Mouse (Mus musculus) liver, postnatal 0 days (tissue): Measurements from ENCODE around the gene Dnaaf1.

Experiments used
- CTCF ChIP-seq: sonication (generic); IDR thresholded peaks from 2 replicates; pipeline ENCODE4 v1.5.1; 2016; ENCODE audit warnings: antibody characterized with exemption, low read depth
- EP300 ChIP-seq: IDR thresholded peaks from 2 replicates; pipeline ENCODE4 v1.6.1; 2016; ENCODE audit warnings: antibody characterized with exemption, low read depth, mild to moderate bottlenecking

DNA sequence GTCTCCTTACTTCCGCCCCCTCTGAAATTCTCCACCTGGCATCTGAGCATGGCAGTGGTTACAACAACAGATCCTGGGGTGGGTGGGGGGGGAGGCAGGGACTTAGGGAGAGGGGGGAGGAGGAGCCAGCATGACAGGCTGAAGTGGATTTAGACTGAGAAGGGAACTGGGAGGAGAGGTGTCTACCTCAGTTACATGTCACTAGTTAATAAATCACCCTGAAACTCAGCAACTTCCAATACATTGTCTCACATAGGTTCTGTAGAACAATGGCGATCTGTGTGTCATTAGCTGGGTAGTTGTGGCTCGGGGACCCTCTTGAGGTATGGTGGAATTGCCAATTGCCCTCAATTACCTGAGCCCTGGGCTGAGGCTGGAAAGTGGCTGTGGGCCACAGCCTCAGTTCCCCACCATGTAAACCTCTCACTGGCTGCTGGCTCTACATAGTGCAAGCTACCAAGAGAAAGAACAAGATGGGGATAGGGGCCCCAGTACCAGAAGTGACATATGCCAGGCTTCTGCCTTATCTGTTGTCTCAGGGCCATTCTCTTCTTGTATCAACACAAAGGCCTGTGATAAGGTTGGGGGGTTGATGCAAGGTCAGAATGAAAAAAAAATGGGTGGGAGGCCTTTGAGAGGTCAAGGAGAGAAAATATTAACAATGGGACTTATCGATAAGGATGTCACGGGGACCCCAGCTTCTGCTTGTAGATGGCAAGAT, 5.6 kb downstream of the Dnaaf1 start:
- no peak for TF ChIP-seq CTCF
- TF ChIP-seq EP300, result no peak; the same call in 1 of the 2 replicates
